Mouse (Mus musculus): ENCODE results near the gene Itgb1bp1.

DNA sequence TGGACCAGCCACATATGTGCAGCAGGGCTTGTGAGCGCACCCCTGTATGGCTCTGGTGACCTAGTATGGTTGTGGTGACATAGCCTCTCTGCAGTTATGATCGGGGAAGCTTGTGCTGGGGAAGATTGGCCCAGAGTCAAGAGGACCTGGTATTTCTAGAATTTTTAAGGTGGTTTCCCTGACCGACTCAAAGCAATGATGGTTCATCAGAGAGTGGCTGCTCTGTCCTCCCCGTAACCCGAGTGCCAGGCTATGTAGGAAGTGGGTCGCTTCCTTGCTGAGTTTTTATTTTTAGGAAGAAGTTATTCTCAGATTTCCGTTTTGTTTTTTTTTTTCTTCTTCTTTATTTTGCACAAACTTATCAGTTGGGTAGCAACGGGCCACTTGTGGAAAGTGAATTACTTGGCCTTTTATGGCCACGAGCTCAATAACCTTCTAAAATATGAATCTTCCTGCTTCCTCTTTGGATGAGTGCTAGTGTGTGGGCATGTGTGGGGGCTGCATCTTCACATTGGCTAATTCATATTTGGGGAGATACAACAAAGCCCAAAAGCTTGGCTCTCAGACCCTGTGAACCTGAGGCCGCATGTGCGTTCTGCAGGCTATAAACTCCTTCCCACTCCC lies 77.8 kb downstream of the Itgb1bp1 start:
- TF ChIP-seq CTCF (IDR thresholded peaks at IDR 0.05) = no peak
- TF ChIP-seq POLR2A (IDR thresholded peaks at IDR 0.05; ENCODE audit: insufficient read depth, low read depth, low read length) = no peak
